Mouse (Mus musculus) liver, embryonic 14.5 days (tissue): ENCODE measurements around the gene Cnpy4.

Experiments used
- CTCF ChIP-seq: IDR thresholded peaks from 2 replicates; pipeline ENCODE4 v1.5.1; 2016; ENCODE audit warnings: antibody characterized with exemption, low read depth, control low read depth
- EP300 ChIP-seq: IDR thresholded peaks from 2 replicates; pipeline ENCODE4 v1.6.1; 2016; ENCODE audit warnings: antibody characterized with exemption, low read depth

DNA sequence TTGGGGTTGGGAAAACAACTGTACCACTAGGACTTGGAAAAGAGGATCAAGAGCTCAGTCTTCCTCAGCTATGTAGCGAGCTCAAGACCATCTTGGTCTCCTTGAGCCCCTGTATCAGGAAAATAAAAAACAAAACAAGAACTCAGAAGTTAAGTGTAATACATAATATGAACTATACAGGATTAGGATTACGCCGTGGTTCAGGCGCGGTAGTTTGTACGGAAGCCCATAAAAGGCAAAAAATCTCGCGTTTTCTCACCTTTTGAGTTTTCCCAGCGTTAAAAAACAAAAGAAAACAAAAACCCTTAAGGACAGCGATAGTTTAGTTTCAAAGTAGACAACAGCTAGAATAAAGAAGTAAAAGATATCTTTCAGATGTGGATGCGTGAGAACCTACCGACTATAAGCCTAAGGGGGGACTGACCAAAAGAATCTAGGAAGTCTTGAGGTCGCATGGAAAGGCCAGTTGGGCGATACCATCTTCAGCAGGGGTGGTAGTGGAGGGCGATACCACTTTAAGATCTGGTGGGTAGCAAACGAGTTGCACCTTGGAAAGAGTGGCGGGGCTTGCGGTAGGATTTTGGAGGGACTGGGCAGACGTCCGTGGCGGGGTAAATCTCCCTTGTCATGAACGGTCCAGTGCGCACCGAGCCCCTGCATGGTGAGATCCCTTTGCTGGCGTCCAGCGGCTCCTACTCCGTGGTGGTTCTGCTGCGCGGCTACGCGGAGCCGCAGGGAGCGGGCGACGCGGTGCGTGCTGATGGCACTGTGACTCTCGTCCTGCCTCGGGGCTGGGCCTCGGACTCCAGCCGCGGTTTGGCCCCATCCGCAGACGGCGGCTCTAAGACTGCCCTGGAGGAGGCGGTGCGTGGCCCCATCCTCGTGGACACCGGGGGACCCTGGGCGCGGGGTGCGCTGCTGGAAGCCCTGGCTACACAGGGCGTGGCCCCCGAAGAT, 6.8 kb downstream of the Cnpy4 start, which contains the start of gene Mblac1:
- TF ChIP-seq EP300 = peak; percentile 20; the same call in 1 of the 2 replicates
- TF ChIP-seq CTCF = no peak
